Comparison of ENCODE assay signal across 8 mouse cellular contexts in the genomic region with DNA sequence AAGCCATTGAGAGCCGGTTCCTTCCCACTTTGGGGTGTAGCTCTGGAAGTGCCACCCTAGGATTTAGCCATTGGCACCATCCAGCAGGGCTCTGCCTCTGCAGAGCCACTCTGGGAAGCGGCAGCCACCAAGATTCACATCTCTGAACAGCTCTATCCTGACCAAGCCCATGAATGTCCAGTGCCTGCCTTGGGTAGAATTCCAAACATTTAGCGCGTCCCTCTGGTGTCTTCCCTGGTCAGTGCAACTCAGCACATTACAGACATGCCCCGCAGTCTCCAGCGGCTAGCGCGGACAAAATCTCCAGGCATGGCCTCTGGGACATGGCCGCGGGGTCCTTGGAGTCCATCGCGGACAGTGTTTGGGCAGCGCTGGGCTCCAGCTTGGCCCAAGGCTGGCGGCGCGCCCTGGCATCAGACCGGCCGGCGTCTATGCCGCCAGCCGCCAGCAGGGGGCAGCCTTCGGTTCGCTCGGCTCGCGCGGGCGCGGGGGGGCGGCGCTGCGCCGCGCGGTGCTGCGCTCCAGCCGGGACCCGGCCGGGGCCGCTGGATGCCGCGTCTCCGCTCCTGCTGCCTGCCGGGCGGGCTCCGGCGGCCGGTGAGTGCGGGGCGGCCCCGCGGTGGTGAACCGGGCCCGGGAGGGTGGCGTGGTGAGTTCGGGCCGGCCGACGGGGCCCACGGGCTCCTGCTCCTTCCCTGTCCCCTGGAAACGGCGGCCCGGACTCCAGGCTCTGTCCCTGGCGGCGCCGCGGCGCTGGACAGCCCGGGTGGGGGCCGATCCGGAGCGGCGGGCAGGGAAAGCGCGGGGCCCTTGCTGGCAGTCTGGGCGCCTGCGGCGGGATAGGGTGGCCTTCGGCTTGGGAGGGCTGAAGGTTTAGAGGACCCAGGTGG. TPM values are rescaled to one million over a fixed set of nuclear protein-coding genes. Genes with fewer than 3 reads are reported as not detected.
A peak's percentile ranks its signal among the peaks of the same experiment; 100 is the strongest.
DNase-seq lines count a peak whose midpoint lies in the region; ATAC-seq and TF ChIP-seq lines count a peak whose summit lies in the region.

A gene (plus strand): TSS at position 464 of the 890 bp plus-strand sequence.

- peak; percentile 72 for ATAC-seq in embryonic facial prominence, embryonic 11.5 days (replicated peaks; ENCODE audit: insufficient number of reproducible peaks, low FRiP score, low TSS enrichment, low read depth)
- peak; percentile 66 for ATAC-seq in granulocyte monocyte progenitor cell, adult 5-6 weeks (replicated peaks; ENCODE audit: poor library complexity, severe bottlenecking)
- ATAC-seq in intestine, postnatal 0 days, result peak; percentile 69
- ATAC-seq in midbrain, embryonic 11.5 days (ENCODE audit: low FRiP score), result peak; percentile 82

- H3K9ac ChIP-seq in embryonic facial prominence, embryonic 11.5 days (replicated peaks; ENCODE audit: low read length), result peak within 1 kb of the TSS; percentile 92
- H3K9ac ChIP-seq in intestine, postnatal 0 days (ENCODE audit: low read depth, low read length), result peak within 1 kb of the TSS; percentile 94
- H3K9ac ChIP-seq in midbrain, embryonic 11.5 days (ENCODE audit: low read length), result peak within 1 kb of the TSS; percentile 99

- WGBS in embryonic facial prominence, embryonic 11.5 days, result 2% methylated on average over 58 of the region's 79 CpGs
- 3% methylated on average over 65 of the region's 79 CpGs for WGBS in intestine, postnatal 0 days
- WGBS in limb, embryonic 10.5 days, result 2% methylated on average over 78 of the region's 79 CpGs
- WGBS in midbrain, embryonic 11.5 days, result 2% methylated on average over 49 of the region's 79 CpGs

- H3K9me3 ChIP-seq in embryonic facial prominence, embryonic 11.5 days (replicated peaks; ENCODE audit: control insufficient read depth, low read length), result no peaks in the 10 kb centered on the region
- no peaks in the 10 kb centered on the region for H3K9me3 ChIP-seq in intestine, postnatal 0 days (ENCODE audit: control insufficient read depth)
- H3K9me3 ChIP-seq in limb, embryonic 10.5 days (replicated peaks), result no peaks in the 10 kb centered on the region
- H3K9me3 ChIP-seq in midbrain, embryonic 11.5 days (ENCODE audit: control insufficient read depth, low read length), result no peaks in the 10 kb centered on the region

- H3K4me1 ChIP-seq in embryonic facial prominence, embryonic 11.5 days (ENCODE audit: control insufficient read depth, insufficient read depth, low read length), result peaks cover 6% of the 10 kb centered on the region
- peaks cover 12% of the 10 kb centered on the region for H3K4me1 ChIP-seq in intestine, postnatal 0 days (replicated peaks; ENCODE audit: control insufficient read depth, insufficient read depth, low read length)
- H3K4me1 ChIP-seq in limb, embryonic 10.5 days, result peaks cover 52% of the 10 kb centered on the region
- peaks cover 39% of the 10 kb centered on the region for H3K4me1 ChIP-seq in midbrain, embryonic 11.5 days (ENCODE audit: control insufficient read depth, insufficient read depth, low read length)

- peak within 1 kb of the TSS; percentile 81 for H3K4me2 ChIP-seq in embryonic facial prominence, embryonic 11.5 days (ENCODE audit: low read depth, low read length)
- H3K4me2 ChIP-seq in intestine, postnatal 0 days (replicated peaks; ENCODE audit: low read depth), result peak within 1 kb of the TSS; percentile 91
- H3K4me2 ChIP-seq in midbrain, embryonic 11.5 days, result peak within 1 kb of the TSS; percentile 83

- peak within 1 kb of the TSS; percentile 78 for H3K4me3 ChIP-seq in embryonic facial prominence, embryonic 11.5 days (ENCODE audit: low read depth, low read length)
- peak within 1 kb of the TSS; percentile 87 for H3K4me3 ChIP-seq in intestine, postnatal 0 days (ENCODE audit: low read depth, low read length)
- H3K4me3 ChIP-seq in limb, embryonic 10.5 days, result peak within 1 kb of the TSS; percentile 91
- peak within 1 kb of the TSS; percentile 95 for H3K4me3 ChIP-seq in midbrain, embryonic 11.5 days (ENCODE audit: low read depth, low read length)

- peak; percentile 74 for TF ChIP-seq CTCF in intestine, postnatal 0 days (IDR thresholded peaks at IDR 0.05; ENCODE audit: low read depth)

- peak within 1 kb of the TSS; percentile 63 for H3K27ac ChIP-seq in embryonic facial prominence, embryonic 11.5 days (replicated peaks; ENCODE audit: low read depth, low read length)
- H3K27ac ChIP-seq in intestine, postnatal 0 days (ENCODE audit: low read depth, low read length), result peak within 1 kb of the TSS; percentile 94
- H3K27ac ChIP-seq in limb, embryonic 10.5 days, result peak within 1 kb of the TSS; percentile 95
- H3K27ac ChIP-seq in midbrain, embryonic 11.5 days (ENCODE audit: low read depth, low read length), result peak within 1 kb of the TSS; percentile 93

- H3K36me3 ChIP-seq in embryonic facial prominence, embryonic 11.5 days (replicated peaks; ENCODE audit: control insufficient read depth, insufficient read depth, low read depth, low read length), result no peaks in the 10 kb centered on the region
- no peaks in the 10 kb centered on the region for H3K36me3 ChIP-seq in intestine, postnatal 0 days (ENCODE audit: control insufficient read depth, insufficient read depth)
- no peaks in the 10 kb centered on the region for H3K36me3 ChIP-seq in limb, embryonic 10.5 days
- H3K36me3 ChIP-seq in midbrain, embryonic 11.5 days (ENCODE audit: control insufficient read depth, insufficient read depth, low read length), result no peaks in the 10 kb centered on the region

- H3K27me3 ChIP-seq in embryonic facial prominence, embryonic 11.5 days (ENCODE audit: control insufficient read depth, insufficient read depth, low read length), result no peaks in the 10 kb centered on the region
- H3K27me3 ChIP-seq in intestine, postnatal 0 days (replicated peaks; ENCODE audit: control insufficient read depth, insufficient read depth, low read length), result no peaks in the 10 kb centered on the region
- H3K27me3 ChIP-seq in limb, embryonic 10.5 days (ENCODE audit: low read depth, poor library complexity, severe bottlenecking), result peaks cover 9% of the 10 kb centered on the region
- no peaks in the 10 kb centered on the region for H3K27me3 ChIP-seq in midbrain, embryonic 11.5 days (ENCODE audit: control insufficient read depth, insufficient read depth, low read length)

- DNase-seq in adrenal gland, postnatal 10 days, result peak; percentile 97
- peak; percentile 91 for DNase-seq in embryonic facial prominence, embryonic 11.5 days (ENCODE audit: low spot score)
- DNase-seq in limb, embryonic 10.5 days (ENCODE audit: low spot score), result peak; percentile 94
- DNase-seq in midbrain, embryonic 11.5 days (ENCODE audit: low spot score, missing footprints), result peak; percentile 100
- peak; percentile 45 to 68 for DNase-seq in right cerebral cortex, postnatal 36 days (ENCODE audit: low spot score in 2 of 2)
- DNase-seq in urinary bladder, postnatal 4 days (ENCODE audit: low spot score in 2 of 2), result peak; percentile 78 to 85

RNA-seq across cellular contexts. Expression of the gene that starts here (rescaled TPM):
- 10 to 100 TPM; 53.9 to 80.1 TPM for total RNA-seq in adrenal gland, postnatal 10 days (2021)
- polyA plus RNA-seq in embryonic facial prominence, embryonic 11.5 days (2014; fragmentation: Nextera tagmentation; extraction: Ambion mirVana), result 12.3 and 14.5 TPM in 2 replicates
- 31.9 and 49.3 TPM in 2 replicates for total RNA-seq in granulocyte monocyte progenitor cell, adult 5-6 weeks (2014; fragmentation: Nextera tagmentation)
- 62.6 and 66.5 TPM in 2 replicates for total RNA-seq in granulocyte monocyte progenitor cell, adult 5-6 weeks (2017)
- polyA plus RNA-seq in intestine, postnatal 0 days (2015; fragmentation: Nextera tagmentation; extraction: Ambion mirVana), result 25.4 and 30.7 TPM in 2 replicates
- polyA plus RNA-seq in limb, embryonic 10.5 days (2016; fragmentation: Nextera tagmentation; extraction: Ambion mirVana), result 25.6 and 29.5 TPM in 2 replicates
- polyA plus RNA-seq in midbrain, embryonic 11.5 days (2014; fragmentation: Nextera tagmentation; extraction: Ambion mirVana), result 22.6 and 23.8 TPM in 2 replicates

Comparison
In these comparisons a context has a peak if more than half of its experiments do, and no peak if none do; other contexts are left out.
1. Peak in every context shown above with its lines: DNase-seq, ATAC-seq, H3K4me3 ChIP-seq and H3K27ac ChIP-seq.